Mouse (Mus musculus) right cerebral cortex, postnatal 14 days (tissue): ENCODE measurements around the gene Mlxipl.

Source experiments
- DNase-seq: peaks from one replicate; pipeline ENCODE4 v3.0.0; 2022

The Mlxipl gene

DNA sequence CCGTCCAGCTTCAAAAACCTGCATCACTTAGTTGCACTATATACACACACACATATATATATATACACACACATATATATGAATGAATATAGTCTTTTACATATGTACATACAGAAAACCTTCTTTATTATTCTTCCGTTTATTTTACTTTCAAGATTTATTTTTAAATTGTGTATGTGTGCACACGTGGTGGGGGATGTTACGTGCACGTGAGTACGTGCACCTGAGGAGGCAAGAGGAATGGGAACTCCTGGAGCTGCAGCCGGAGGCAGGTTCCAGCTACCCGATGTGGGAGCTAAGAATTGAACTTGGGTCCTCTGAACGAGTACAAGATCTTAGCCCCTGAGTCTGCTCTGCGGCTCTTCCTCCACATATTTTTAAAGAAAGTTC lies 96.5 kb downstream of the Mlxipl start:
- DNase-seq = no peak

GRCm38 (mm10) chr5:135186621-135187348 lies 97.1 kb downstream of the Mlxipl start, which contains the start of gene Baz1b:
Gene Baz1b, plus strand, starts transcription at chr5:135187264.
- DNase-seq = peak; percentile 98

GRCm38 (mm10) chr5:135187349-135188213 lies 97.9 kb downstream of the Mlxipl start:
- peak; percentile 38 for DNase-seq
